Comparison of ENCODE assay signal across 9 mouse cellular contexts in the genomic region with DNA sequence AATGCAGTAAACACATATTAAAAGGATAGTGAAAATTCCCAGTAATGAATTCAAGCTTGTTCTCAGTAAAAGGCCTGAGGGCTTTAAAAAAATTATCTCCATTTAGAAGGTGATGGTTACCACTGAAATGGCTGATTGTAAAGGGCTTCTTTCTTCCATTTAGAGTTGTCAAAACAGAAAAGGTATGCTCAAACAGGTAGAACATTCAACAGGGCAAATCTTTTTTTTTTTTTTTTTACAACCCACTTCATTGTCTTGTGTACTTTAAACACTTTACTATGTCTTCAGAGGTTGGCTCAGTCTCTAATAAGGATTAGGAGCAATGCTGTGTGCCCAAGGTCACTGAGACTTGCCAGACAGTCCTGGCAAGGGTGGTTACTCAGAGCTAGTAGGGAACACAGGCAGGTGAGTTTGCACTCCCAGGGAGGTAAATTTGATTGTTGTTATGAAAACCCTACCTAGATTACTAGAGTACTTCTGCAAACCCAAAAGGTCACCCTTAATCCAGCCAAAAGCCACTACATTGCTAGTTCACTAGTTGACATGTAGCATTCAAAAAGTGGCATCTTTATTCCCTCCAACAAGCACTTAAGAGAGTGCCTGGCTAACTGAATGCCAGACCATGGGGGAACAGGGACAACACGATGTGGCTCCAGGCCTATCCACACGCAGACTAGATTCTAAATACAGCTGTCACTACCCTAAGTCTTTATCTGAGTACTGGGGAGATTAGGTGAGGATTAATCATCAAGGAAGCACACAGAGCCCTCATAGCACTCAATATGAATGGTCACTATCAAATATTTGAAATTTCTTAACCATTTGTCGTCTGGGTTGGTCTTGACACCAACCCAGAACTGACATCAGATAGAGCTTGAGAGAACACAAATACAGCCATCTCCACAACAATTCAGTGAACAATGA. TPM values are rescaled to one million over a fixed set of nuclear protein-coding genes. Genes with fewer than 3 reads are reported as not detected.
DNase-seq lines count a peak whose midpoint lies in the region; ATAC-seq lines count a peak whose summit lies in the region.
"Had no signal": no experiment of that assay in that cellular context is flagged by ENCODE, and none has a peak within 500 bp of the region (broad histone marks: within the 10 kb centered on the region; RNA-seq: fewer than 3 reads in every experiment).

No protein-coding gene starts in this region.

- peak; percentile 10 for DNase-seq in retina, postnatal 1 day
- DNase-seq in retina, embryonic 14.5 days (ENCODE audit: low spot score) = no peak
- DNase-seq in spleen, postnatal 36 days (ENCODE audit: low spot score in 2 of 2) = no peak
- DNase-seq in gastrocnemius, adult 8-10 months (ENCODE audit: low spot score in 2 of 2) = no peak
- DNase-seq in cerebellum, postnatal 36 days = no peak
- DNase-seq: lung, postnatal 10 days had no signal

- peak overlapping the region; percentile 78 for H3K4me3 ChIP-seq in erythroblast, embryonic 14.5 days (replicated peaks)
- peak overlapping the region; percentile 77 for H3K4me3 ChIP-seq in liver, embryonic 12.5 days

- 26% methylated on average over 3 of the region's 3 CpGs for WGBS in liver, embryonic 12.5 days (ENCODE audit: insufficient replicate concordance)

- H3K36me3 ChIP-seq in erythroblast, embryonic 14.5 days (ENCODE audit: control insufficient read depth) = peaks cover 66% of the 10 kb centered on the region
- peaks cover 22% of the 10 kb centered on the region for H3K36me3 ChIP-seq in liver, embryonic 12.5 days

- H3K9me3 ChIP-seq in erythroblast, embryonic 14.5 days (ENCODE audit: control insufficient read depth, low read length) = no peaks in the 10 kb centered on the region
- H3K9me3 ChIP-seq in liver, embryonic 12.5 days (replicated peaks) = no peaks in the 10 kb centered on the region

- peak overlapping the region; percentile 88 for H3K9ac ChIP-seq in liver, embryonic 12.5 days

- H3K27ac ChIP-seq in liver, embryonic 12.5 days = peak overlapping the region; percentile 98

- peak overlapping the region; percentile 100 for H3K4me2 ChIP-seq in liver, embryonic 12.5 days

- ATAC-seq in erythroblast, adult 5-6 weeks (replicated peaks; ENCODE audit: low FRiP score, poor library complexity, severe bottlenecking) = no peak
- no peak for ATAC-seq in liver, embryonic 12.5 days

- H3K27me3 ChIP-seq in erythroblast, embryonic 14.5 days (ENCODE audit: control insufficient read depth) = no peaks in the 10 kb centered on the region
- peaks cover 10% of the 10 kb centered on the region for H3K27me3 ChIP-seq in liver, embryonic 12.5 days (replicated peaks)

- H3K4me1 ChIP-seq in erythroblast, embryonic 14.5 days (ENCODE audit: control insufficient read depth) = peaks cover 100% of the 10 kb centered on the region
- peaks cover 97% of the 10 kb centered on the region for H3K4me1 ChIP-seq in liver, embryonic 12.5 days

RNA-seq across cellular contexts. Expression of a gene that starts 1.5 kb away (rescaled TPM):
- polyA plus RNA-seq in erythroblast, embryonic 14.5 days (2012) = 0.44 and 0.61 TPM in 2 replicates
- total RNA-seq in erythroblast, adult 5-6 weeks (2015; ENCODE audit: low replicate concordance) = 2.3 TPM in 2 replicates
- total RNA-seq in erythroblast, adult 5-6 weeks (2017; ENCODE audit: low replicate concordance) = 0.98 and 1.6 TPM in 2 replicates
- polyA plus RNA-seq in liver, embryonic 12.5 days (2016; fragmentation: Nextera tagmentation; extraction: Ambion mirVana) = 11.1 and 11.9 TPM in 2 replicates
- total RNA-seq in gastrocnemius, adult 8-10 months (2022) = 1 to 10 TPM; 4.8 to 7.0 (median 5.8) TPM

RNA-seq across cellular contexts. Expression of a gene that starts 5.5 kb away (rescaled TPM):
- polyA plus RNA-seq in erythroblast, embryonic 14.5 days (2012) = 0.36 and 0.47 TPM in 2 replicates
- not detected in 2 replicates for total RNA-seq in erythroblast, adult 5-6 weeks (2015; ENCODE audit: low replicate concordance)
- not detected in 2 replicates for total RNA-seq in erythroblast, adult 5-6 weeks (2017; ENCODE audit: low replicate concordance)
- 2.1 and 2.7 TPM in 2 replicates for polyA plus RNA-seq in liver, embryonic 12.5 days (2016; fragmentation: Nextera tagmentation; extraction: Ambion mirVana)
- total RNA-seq in gastrocnemius, adult 8-10 months (2022) = under 1 TPM; 0.19 to 0.53 (median 0.42) TPM

RNA-seq across cellular contexts. Expression of a gene that starts 16.8 kb away (rescaled TPM):
- polyA plus RNA-seq in erythroblast, embryonic 14.5 days (2012) = 5.8 and 7.7 TPM in 2 replicates
- 5.6 and 10.9 TPM in 2 replicates for total RNA-seq in erythroblast, adult 5-6 weeks (2015; ENCODE audit: low replicate concordance)
- 6.0 and 6.8 TPM in 2 replicates for total RNA-seq in erythroblast, adult 5-6 weeks (2017; ENCODE audit: low replicate concordance)
- 12.3 and 12.6 TPM in 2 replicates for polyA plus RNA-seq in liver, embryonic 12.5 days (2016; fragmentation: Nextera tagmentation; extraction: Ambion mirVana)
- total RNA-seq in gastrocnemius, adult 8-10 months (2022) = 1 to 10 TPM; 1.1 to 1.5 (median 1.3) TPM

RNA-seq across cellular contexts. Expression of a gene that starts 34.4 kb away (rescaled TPM):
- 65.8 and 80.2 TPM in 2 replicates for polyA plus RNA-seq in erythroblast, embryonic 14.5 days (2012)
- 160 and 166 TPM in 2 replicates for total RNA-seq in erythroblast, adult 5-6 weeks (2015; ENCODE audit: low replicate concordance)
- 53.8 and 97.7 TPM in 2 replicates for total RNA-seq in erythroblast, adult 5-6 weeks (2017; ENCODE audit: low replicate concordance)
- 371 and 388 TPM in 2 replicates for polyA plus RNA-seq in liver, embryonic 12.5 days (2016; fragmentation: Nextera tagmentation; extraction: Ambion mirVana)
- total RNA-seq in gastrocnemius, adult 8-10 months (2022) = 100 to 1,000 TPM; 152 to 173 (median 158) TPM

RNA-seq across cellular contexts. Expression of a gene that starts 40.3 kb away (rescaled TPM):
- polyA plus RNA-seq in erythroblast, embryonic 14.5 days (2012) = 7.0 and 9.1 TPM in 2 replicates
- total RNA-seq in erythroblast, adult 5-6 weeks (2015; ENCODE audit: low replicate concordance) = 3.3 and 12.5 TPM in 2 replicates
- total RNA-seq in erythroblast, adult 5-6 weeks (2017; ENCODE audit: low replicate concordance) = 11.0 and 15.1 TPM in 2 replicates
- 20.9 and 22.7 TPM in 2 replicates for polyA plus RNA-seq in liver, embryonic 12.5 days (2016; fragmentation: Nextera tagmentation; extraction: Ambion mirVana)
- total RNA-seq in gastrocnemius, adult 8-10 months (2022) = 10 to 100 TPM in 2 of 4 experiments, 1 to 10 TPM in 2; 9.4 to 12.8 (median 10.3) TPM
